Mouse (Mus musculus) liver, postnatal 0 days (tissue): ENCODE results near the gene Ubac1.

ENCODE experiments used
- CTCF ChIP-seq: sonication (generic); IDR thresholded peaks from 2 replicates; pipeline ENCODE4 v1.5.1; 2016; ENCODE audit warnings: antibody characterized with exemption, low read depth
- EP300 ChIP-seq: IDR thresholded peaks from 2 replicates; pipeline ENCODE4 v1.6.1; 2016; ENCODE audit warnings: antibody characterized with exemption, low read depth, mild to moderate bottlenecking

GRCm38 (mm10) chr2:26061018-26061666 lies 39.6 kb upstream of the Ubac1 start:
- TF ChIP-seq CTCF (no peak), EP300 (no peak)
